Mouse (Mus musculus): ENCODE results near the gene Hoxb8.

DNA sequence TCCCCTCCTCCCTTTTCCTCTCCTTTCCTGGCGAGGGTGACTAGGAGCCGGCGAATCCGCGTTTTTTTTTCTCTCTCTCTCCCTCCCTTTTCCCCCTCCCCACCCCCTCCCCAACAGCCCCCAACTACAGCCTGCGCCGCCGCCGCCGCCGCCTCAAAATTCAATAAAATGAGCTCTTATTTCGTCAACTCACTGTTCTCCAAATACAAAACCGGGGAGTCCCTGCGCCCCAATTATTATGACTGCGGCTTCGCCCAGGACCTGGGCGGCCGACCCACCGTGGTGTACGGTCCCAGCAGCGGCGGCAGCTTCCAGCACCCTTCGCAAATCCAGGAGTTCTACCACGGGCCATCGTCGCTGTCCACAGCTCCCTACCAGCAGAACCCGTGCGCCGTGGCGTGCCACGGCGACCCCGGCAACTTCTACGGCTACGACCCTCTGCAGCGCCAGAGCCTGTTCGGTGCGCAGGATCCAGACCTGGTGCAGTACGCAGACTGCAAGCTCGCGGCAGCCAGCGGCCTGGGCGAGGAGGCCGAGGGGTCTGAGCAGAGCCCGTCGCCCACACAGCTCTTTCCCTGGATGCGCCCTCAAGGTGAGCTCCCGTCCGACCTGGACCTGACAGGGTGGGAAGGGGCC is 1.2 kb downstream of the Hoxb8 start:
- TF ChIP-seq GATA1 (IDR thresholded peaks at IDR 0.05; ENCODE audit: low read length) (no peak), TAL1 (IDR thresholded peaks at IDR 0.05; ENCODE audit: low read length) (no peak)

All from erythroblast, embryonic 14.5 days (primary cell).